8 mouse cellular contexts compared by ENCODE assay signal in the genomic region with DNA sequence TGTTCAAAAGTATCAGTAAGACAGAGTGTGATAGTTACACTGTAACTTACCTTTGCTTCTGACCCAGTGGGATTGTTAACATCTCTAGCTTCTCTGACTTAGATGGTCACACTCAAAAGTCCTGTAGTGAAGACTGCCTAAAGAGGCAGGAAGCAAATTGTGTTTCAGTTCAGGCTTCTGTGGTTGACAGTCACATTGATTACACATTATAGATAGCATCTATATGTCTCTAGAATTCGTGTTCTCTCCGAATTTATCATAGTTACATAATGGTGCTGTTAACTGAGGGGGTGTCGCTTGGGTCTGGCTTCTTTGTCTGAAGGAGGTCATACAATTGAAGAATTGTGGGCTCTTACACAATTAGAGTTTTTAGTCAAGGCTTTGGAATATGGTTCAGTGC. TPM values are rescaled to one million over a fixed set of nuclear protein-coding genes. Genes with fewer than 3 reads are reported as not detected.
DNase-seq lines count a peak whose midpoint lies in the region; ATAC-seq and TF ChIP-seq lines count a peak whose summit lies in the region.

No protein-coding gene starts in this region.

- peak overlapping the region; percentile 69 for H3K4me2 ChIP-seq in forebrain, postnatal 0 days (ENCODE audit: low read depth)
- peak overlapping the region; percentile 66 for H3K4me2 ChIP-seq in liver, embryonic 14.5 days (ENCODE audit: low read depth)

- H3K9ac ChIP-seq in forebrain, postnatal 0 days = peak overlapping the region; percentile 97; the same call in 1 of the 2 replicates
- peak overlapping the region; percentile 95 for H3K9ac ChIP-seq in liver, embryonic 14.5 days (replicated peaks)

- no peak for TF ChIP-seq CTCF in cerebellum, adult 2 months (IDR thresholded peaks at IDR 0.05; ENCODE audit: borderline replicate concordance, insufficient read depth, low read depth, low read length)
- no peak for TF ChIP-seq CTCF in C2C12 (IDR thresholded peaks at IDR 0.05; ENCODE audit: control insufficient read depth, insufficient read depth, insufficient read length)
- no peak for TF ChIP-seq CTCF in forebrain, postnatal 0 days (IDR thresholded peaks at IDR 0.05; ENCODE audit: low read depth)
- no peak for TF ChIP-seq CTCF in liver, embryonic 14.5 days (IDR thresholded peaks at IDR 0.05; ENCODE audit: low read depth)

- H3K79me3 ChIP-seq in C2C12 (ENCODE audit: low read depth) = peaks cover 59% of the 10 kb centered on the region

- H3K4me1 ChIP-seq in cerebellum, adult 2 months (ENCODE audit: control insufficient read depth, insufficient read depth, low read length) = peaks cover 4% of the 10 kb centered on the region; the same call in 1 of the 2 replicates
- peaks cover 16% of the 10 kb centered on the region for H3K4me1 ChIP-seq in forebrain, postnatal 0 days (ENCODE audit: insufficient read depth)
- H3K4me1 ChIP-seq in liver, embryonic 14.5 days (replicated peaks; ENCODE audit: control insufficient read depth in 2 of 2, insufficient read depth in 2 of 2, low read length in 1 of 2) = peaks cover 10 to 17% of the 10 kb centered on the region in 2 experiments

- ATAC-seq in forebrain, postnatal 0 days = no peak
- no peak for ATAC-seq in liver, embryonic 14.5 days (ENCODE audit: insufficient read depth)
- no peak for ATAC-seq in megakaryocyte progenitor cell, adult 5-6 weeks (replicated peaks; ENCODE audit: poor library complexity)

- no peak overlapping the region for H3K27ac ChIP-seq in cerebellum, adult 2 months (ENCODE audit: insufficient read depth, low read length)
- no peak overlapping the region for H3K27ac ChIP-seq in forebrain, postnatal 0 days (ENCODE audit: low read depth, low read length)
- H3K27ac ChIP-seq in liver, embryonic 14.5 days = no peak overlapping the region

- H3K79me2 ChIP-seq in C2C12 (ENCODE audit: control insufficient read depth, insufficient read depth) = peaks cover 77% of the 10 kb centered on the region

- intact Hi-C loops in left cerebral cortex, postnatal 14 days (cut with DNase I) = no loop called here

- TF ChIP-seq POLR2A in cerebellum, adult 2 months (IDR thresholded peaks at IDR 0.05; ENCODE audit: borderline replicate concordance, insufficient read depth, low read length) = no peak

- peaks cover 51% of the 10 kb centered on the region for H3K36me3 ChIP-seq in C2C12 (ENCODE audit: control insufficient read depth, insufficient read depth)
- peaks cover 6% of the 10 kb centered on the region; the same call in 1 of the 2 replicates for H3K36me3 ChIP-seq in forebrain, postnatal 0 days (ENCODE audit: insufficient read depth)
- H3K36me3 ChIP-seq in liver, embryonic 14.5 days (replicated peaks; ENCODE audit: control insufficient read depth, insufficient read depth, low read depth) = peaks cover 17% of the 10 kb centered on the region

- DNase-seq in cerebellum, adult 2 months = no peak
- DNase-seq in cerebellum, postnatal 10 days = no peak
- no peak for DNase-seq in forebrain, postnatal 0 days
- DNase-seq in liver, embryonic 14.5 days (ENCODE audit: low read depth in 3 of 3, low spot score in 3 of 3) = no peak
- no peak for DNase-seq in left cerebral cortex, postnatal 14 days (ENCODE audit: low spot score in 2 of 2)
- DNase-seq in testis, postnatal 10 days (ENCODE audit: low spot score) = no peak

- WGBS in cerebellum, adult 2 months = 45% methylated on average over 3 of the region's 3 CpGs
- WGBS in forebrain, postnatal 0 days = 40% methylated on average over 3 of the region's 3 CpGs
- WGBS in liver, embryonic 14.5 days (ENCODE audit: insufficient replicate concordance) = 19% methylated on average over 3 of the region's 3 CpGs

- H3K9me3 ChIP-seq in forebrain, postnatal 0 days (ENCODE audit: low read length) = no peaks in the 10 kb centered on the region
- H3K9me3 ChIP-seq in liver, embryonic 14.5 days (ENCODE audit: control insufficient read depth, low read length) = no peaks in the 10 kb centered on the region

- H3K27me3 ChIP-seq in cerebellum, adult 2 months (ENCODE audit: control insufficient read depth, insufficient read depth, low read length) = no peaks in the 10 kb centered on the region
- H3K27me3 ChIP-seq in C2C12 (ENCODE audit: control insufficient read depth, insufficient read depth, insufficient read length) = no peaks in the 10 kb centered on the region
- no peaks in the 10 kb centered on the region for H3K27me3 ChIP-seq in forebrain, postnatal 0 days (ENCODE audit: insufficient read depth, low read length)
- H3K27me3 ChIP-seq in liver, embryonic 14.5 days (ENCODE audit: control insufficient read depth, insufficient read depth, low read length) = no peaks in the 10 kb centered on the region

- H3ac ChIP-seq in C2C12 (ENCODE audit: control insufficient read depth, insufficient read length, low read depth) = peak overlapping the region; percentile 18

- H3K4me3 ChIP-seq in cerebellum, adult 2 months (replicated peaks; ENCODE audit: insufficient read depth, low read depth, low read length) = peak overlapping the region; percentile 10
- H3K4me3 ChIP-seq in C2C12 (ENCODE audit: insufficient read depth, poor library complexity, severe bottlenecking) = peak overlapping the region; percentile 95
- H3K4me3 ChIP-seq in forebrain, postnatal 0 days (ENCODE audit: low read depth, low read length) = peak overlapping the region; percentile 99
- peak overlapping the region; percentile 32 to 90; a peak in 3 of 4 replicates for H3K4me3 ChIP-seq in liver, embryonic 14.5 days (ENCODE audit: insufficient read depth in 1 of 2, low read depth in 2 of 2, low read length in 2 of 2)

- TF ChIP-seq EP300 in liver, embryonic 14.5 days (IDR thresholded peaks at IDR 0.05; ENCODE audit: low read depth) = no peak

TF ChIP-seq in C2C12, 6 proteins besides CTCF, POLR2A, EP300 and RAD21:
- TF ChIP-seq MAX (IDR thresholded peaks at IDR 0.05) = no peak
- TF ChIP-seq USF1 (IDR thresholded peaks at IDR 0.05; ENCODE audit: low read depth) = no peak
- no peak for TF ChIP-seq CEBPB (IDR thresholded peaks at IDR 0.05; ENCODE audit: low read depth)
- no peak for TF ChIP-seq FOSL1 (IDR thresholded peaks at IDR 0.05; ENCODE audit: insufficient read depth, low read length, poor library complexity, severe bottlenecking)
- TF ChIP-seq MYOG (IDR thresholded peaks at IDR 0.05; ENCODE audit: control insufficient read depth, extremely low read depth, insufficient read length) = no peak
- TF ChIP-seq MYOD1 (IDR thresholded peaks at IDR 0.05; ENCODE audit: control insufficient read depth, insufficient read length, low read depth) = no peak
TF ChIP-seq in C2C12: peak in this region for 0.

RNA-seq across cellular contexts. Expression of gene Catsper2, which starts 1.5 kb away (rescaled TPM):
- 7.1 and 7.4 TPM in 2 replicates for polyA plus RNA-seq in cerebellum, adult 2 months (2012; rRNA removed)
- 0.92 TPM for polyA plus RNA-seq in C2C12 (2012; fragmentation: generic; extraction: Trizol)
- 4.9 and 7.2 TPM in 2 replicates for total RNA-seq in forebrain, postnatal 0 days (2014; rRNA removed)
- polyA plus RNA-seq in forebrain, postnatal 0 days (2015; fragmentation: Nextera tagmentation; extraction: Ambion mirVana) = 2.4 and 3.3 TPM in 2 replicates
- 0.40 and 0.60 TPM in 2 replicates for polyA plus RNA-seq in liver, embryonic 14.5 days (2012; rRNA removed)
- 0.29 and 0.92 TPM in 2 replicates for polyA plus RNA-seq in liver, embryonic 14.5 days (2014; fragmentation: Nextera tagmentation; extraction: Ambion mirVana)
- 1.2 and 2.1 TPM in 2 replicates for total RNA-seq in megakaryocyte progenitor cell, adult 5-6 weeks (2015)
- total RNA-seq in megakaryocyte progenitor cell, adult 5-6 weeks (2017) = 0.62 and 1.8 TPM in 2 replicates
- 1 to 10 TPM; 4.7 to 4.8 TPM for total RNA-seq in left cerebral cortex, postnatal 14 days (2021)

RNA-seq across cellular contexts. Expression of gene Pdia3, which starts 1.5 kb away (rescaled TPM):
- polyA plus RNA-seq in cerebellum, adult 2 months (2012; rRNA removed) = 96.5 and 99.1 TPM in 2 replicates
- polyA plus RNA-seq in C2C12 (2012; fragmentation: generic; extraction: Trizol) = 214 TPM
- 63.4 and 69.9 TPM in 2 replicates for total RNA-seq in forebrain, postnatal 0 days (2014; rRNA removed)
- 215 and 267 TPM in 2 replicates for polyA plus RNA-seq in forebrain, postnatal 0 days (2015; fragmentation: Nextera tagmentation; extraction: Ambion mirVana)
- 61.0 and 95.7 TPM in 2 replicates for polyA plus RNA-seq in liver, embryonic 14.5 days (2012; rRNA removed)
- polyA plus RNA-seq in liver, embryonic 14.5 days (2014; fragmentation: Nextera tagmentation; extraction: Ambion mirVana) = 186 and 188 TPM in 2 replicates
- total RNA-seq in megakaryocyte progenitor cell, adult 5-6 weeks (2015) = 499 and 555 TPM in 2 replicates
- total RNA-seq in megakaryocyte progenitor cell, adult 5-6 weeks (2017) = 404 and 432 TPM in 2 replicates
- 100 to 1,000 TPM; 197 to 222 TPM for total RNA-seq in left cerebral cortex, postnatal 14 days (2021)

RNA-seq across cellular contexts. Expression of gene Strc, which starts 28.1 kb away (rescaled TPM):
- 0.62 and 0.81 TPM in 2 replicates for polyA plus RNA-seq in cerebellum, adult 2 months (2012; rRNA removed)
- polyA plus RNA-seq in C2C12 (2012; fragmentation: generic; extraction: Trizol) = not detected
- total RNA-seq in forebrain, postnatal 0 days (2014; rRNA removed) = not detected in 2 replicates
- polyA plus RNA-seq in forebrain, postnatal 0 days (2015; fragmentation: Nextera tagmentation; extraction: Ambion mirVana) = not detected in 2 replicates
- polyA plus RNA-seq in liver, embryonic 14.5 days (2012; rRNA removed) = not detected in 2 replicates
- not detected in 2 replicates for polyA plus RNA-seq in liver, embryonic 14.5 days (2014; fragmentation: Nextera tagmentation; extraction: Ambion mirVana)
- total RNA-seq in megakaryocyte progenitor cell, adult 5-6 weeks (2015) = not detected in 2 replicates
- total RNA-seq in megakaryocyte progenitor cell, adult 5-6 weeks (2017) = not detected in 2 replicates
- total RNA-seq in left cerebral cortex, postnatal 14 days (2021) = under 1 TPM in 1 of 2 experiments, not detected in 1; 0.29 TPM

RNA-seq across cellular contexts. Expression of gene Ell3, which starts 29.0 kb away (rescaled TPM):
- polyA plus RNA-seq in cerebellum, adult 2 months (2012; rRNA removed) = 0.08 TPM in 1 of 2 replicates, not detected in the other
- 0.16 TPM for polyA plus RNA-seq in C2C12 (2012; fragmentation: generic; extraction: Trizol)
- 0.23 TPM in 1 of 2 replicates, not detected in the other for total RNA-seq in forebrain, postnatal 0 days (2014; rRNA removed)
- 1.2 and 1.4 TPM in 2 replicates for polyA plus RNA-seq in forebrain, postnatal 0 days (2015; fragmentation: Nextera tagmentation; extraction: Ambion mirVana)
- 0.84 and 1.1 TPM in 2 replicates for polyA plus RNA-seq in liver, embryonic 14.5 days (2012; rRNA removed)
- 1.8 and 2.0 TPM in 2 replicates for polyA plus RNA-seq in liver, embryonic 14.5 days (2014; fragmentation: Nextera tagmentation; extraction: Ambion mirVana)
- 0.39 and 0.42 TPM in 2 replicates for total RNA-seq in megakaryocyte progenitor cell, adult 5-6 weeks (2015)
- total RNA-seq in megakaryocyte progenitor cell, adult 5-6 weeks (2017) = not detected in 2 replicates
- not detected for total RNA-seq in left cerebral cortex, postnatal 14 days (2021)

RNA-seq across cellular contexts. Expression of gene Serf2, which starts 33.9 kb away (rescaled TPM):
- polyA plus RNA-seq in cerebellum, adult 2 months (2012; rRNA removed) = 282 and 303 TPM in 2 replicates
- polyA plus RNA-seq in C2C12 (2012; fragmentation: generic; extraction: Trizol) = 714 TPM
- 323 and 378 TPM in 2 replicates for total RNA-seq in forebrain, postnatal 0 days (2014; rRNA removed)
- polyA plus RNA-seq in forebrain, postnatal 0 days (2015; fragmentation: Nextera tagmentation; extraction: Ambion mirVana) = 303 and 370 TPM in 2 replicates
- polyA plus RNA-seq in liver, embryonic 14.5 days (2012; rRNA removed) = 345 and 412 TPM in 2 replicates
- polyA plus RNA-seq in liver, embryonic 14.5 days (2014; fragmentation: Nextera tagmentation; extraction: Ambion mirVana) = 279 and 297 TPM in 2 replicates
- total RNA-seq in megakaryocyte progenitor cell, adult 5-6 weeks (2015) = 273 and 317 TPM in 2 replicates
- total RNA-seq in megakaryocyte progenitor cell, adult 5-6 weeks (2017) = 230 and 255 TPM in 2 replicates
- 100 to 1,000 TPM; 168 to 172 TPM for total RNA-seq in left cerebral cortex, postnatal 14 days (2021)

Comparison
In these comparisons a context has a peak if more than half of its experiments do, and no peak if none do; other contexts are left out.
1. H3K4me3 ChIP-seq: peak in every context shown above with its lines; median percentile 99 in forebrain, postnatal 0 days; 95 in C2C12; 61 in liver, embryonic 14.5 days; 10 in cerebellum, adult 2 months.